8 mouse cellular contexts compared by ENCODE assay signal in genomic region chr9:14574760-14575399, GRCm38 (mm10).
DNase-seq lines count a peak whose midpoint lies in the region; ATAC-seq and TF ChIP-seq lines count a peak whose summit lies in the region.

No protein-coding gene starts in this region.

- no peaks in the 10 kb centered on the region for H3K27me3 ChIP-seq in intestine, embryonic 14.5 days (replicated peaks; ENCODE audit: control insufficient read depth, insufficient read depth, low read length)
- H3K27me3 ChIP-seq in intestine, postnatal 0 days (replicated peaks; ENCODE audit: control insufficient read depth, insufficient read depth, low read length) = no peaks in the 10 kb centered on the region
- no peaks in the 10 kb centered on the region for H3K27me3 ChIP-seq in embryonic facial prominence, embryonic 12.5 days
- no peaks in the 10 kb centered on the region for H3K27me3 ChIP-seq in kidney, embryonic 15.5 days
- no peaks in the 10 kb centered on the region for H3K27me3 ChIP-seq in neural tube, embryonic 14.5 days (ENCODE audit: control insufficient read depth, insufficient read depth, low read length)

- H3K27ac ChIP-seq in intestine, embryonic 14.5 days (ENCODE audit: low read depth) = 0 out of 2 replicates have a peak overlapping the region, but pooled peaks have one; percentile 6
- no peak overlapping the region for H3K27ac ChIP-seq in intestine, postnatal 0 days (ENCODE audit: low read depth, low read length)
- H3K27ac ChIP-seq in embryonic facial prominence, embryonic 12.5 days = peak overlapping the region; percentile 18; the same call in 1 of the 2 replicates
- H3K27ac ChIP-seq in kidney, embryonic 15.5 days = peak overlapping the region; percentile 54; the same call in 1 of the 2 replicates
- no peak overlapping the region for H3K27ac ChIP-seq in neural tube, embryonic 14.5 days (ENCODE audit: low read depth, low read length)

- H3K9me3 ChIP-seq in intestine, embryonic 14.5 days (ENCODE audit: control insufficient read depth, low read length) = no peaks in the 10 kb centered on the region
- no peaks in the 10 kb centered on the region for H3K9me3 ChIP-seq in intestine, postnatal 0 days (ENCODE audit: control insufficient read depth)
- no peaks in the 10 kb centered on the region for H3K9me3 ChIP-seq in embryonic facial prominence, embryonic 12.5 days
- H3K9me3 ChIP-seq in kidney, embryonic 15.5 days (replicated peaks) = no peaks in the 10 kb centered on the region
- H3K9me3 ChIP-seq in neural tube, embryonic 14.5 days (ENCODE audit: control insufficient read depth, low read length) = no peaks in the 10 kb centered on the region

- peaks cover 50% of the 10 kb centered on the region for H3K36me3 ChIP-seq in intestine, embryonic 14.5 days (ENCODE audit: control insufficient read depth, insufficient read depth, low read length)
- H3K36me3 ChIP-seq in intestine, postnatal 0 days (ENCODE audit: control insufficient read depth, insufficient read depth) = no peaks in the 10 kb centered on the region; the same call in 1 of the 2 replicates
- peaks cover 61% of the 10 kb centered on the region for H3K36me3 ChIP-seq in embryonic facial prominence, embryonic 12.5 days
- peaks cover 69% of the 10 kb centered on the region for H3K36me3 ChIP-seq in kidney, embryonic 15.5 days
- H3K36me3 ChIP-seq in neural tube, embryonic 14.5 days (ENCODE audit: control insufficient read depth, insufficient read depth, low read length) = 0 out of 2 replicates have a peak, but pooled peaks cover 4% of the 10 kb centered on the region

- no peak for DNase-seq in intestine, embryonic 14.5 days (ENCODE audit: low spot score)
- no peak for DNase-seq in retina, postnatal 1 day
- DNase-seq in thymus, postnatal 10 days (ENCODE audit: low spot score in 2 of 2) = no peak
- no peak for DNase-seq in left cerebral cortex, adult 11 months (ENCODE audit: low spot score)

- H3K9ac ChIP-seq in intestine, embryonic 14.5 days (ENCODE audit: low read length) = no peak overlapping the region
- H3K9ac ChIP-seq in intestine, postnatal 0 days (ENCODE audit: low read depth, low read length) = no peak overlapping the region
- no peak overlapping the region for H3K9ac ChIP-seq in embryonic facial prominence, embryonic 12.5 days
- no peak overlapping the region for H3K9ac ChIP-seq in kidney, embryonic 15.5 days
- H3K9ac ChIP-seq in neural tube, embryonic 14.5 days (replicated peaks; ENCODE audit: low read depth, low read length) = no peak overlapping the region

- no peak for TF ChIP-seq CTCF in intestine, postnatal 0 days (IDR thresholded peaks at IDR 0.05; ENCODE audit: low read depth)

- no peak overlapping the region for H3K4me3 ChIP-seq in intestine, embryonic 14.5 days (ENCODE audit: low read depth, low read length)
- H3K4me3 ChIP-seq in intestine, postnatal 0 days (ENCODE audit: low read depth, low read length) = no peak overlapping the region
- no peak overlapping the region for H3K4me3 ChIP-seq in embryonic facial prominence, embryonic 12.5 days
- H3K4me3 ChIP-seq in kidney, embryonic 15.5 days (replicated peaks) = no peak overlapping the region
- H3K4me3 ChIP-seq in neural tube, embryonic 14.5 days (ENCODE audit: low read depth, low read length) = no peak overlapping the region

- H3K4me1 ChIP-seq in intestine, embryonic 14.5 days (replicated peaks; ENCODE audit: control insufficient read depth, insufficient read depth, low read length) = no peaks in the 10 kb centered on the region; the same call in 1 of the 2 replicates
- H3K4me1 ChIP-seq in intestine, postnatal 0 days (replicated peaks; ENCODE audit: control insufficient read depth, insufficient read depth, low read length) = no peaks in the 10 kb centered on the region
- H3K4me1 ChIP-seq in embryonic facial prominence, embryonic 12.5 days = peaks cover 6% of the 10 kb centered on the region; the same call in 1 of the 2 replicates
- peaks cover 10% of the 10 kb centered on the region; the same call in 1 of the 2 replicates for H3K4me1 ChIP-seq in kidney, embryonic 15.5 days
- no peaks in the 10 kb centered on the region for H3K4me1 ChIP-seq in neural tube, embryonic 14.5 days (ENCODE audit: control insufficient read depth, insufficient read depth, low read length)

- 68% methylated on average over 12 of the region's 12 CpGs for WGBS in intestine, embryonic 14.5 days
- WGBS in intestine, postnatal 0 days = 67% methylated on average over 12 of the region's 12 CpGs
- 71% methylated on average over 12 of the region's 12 CpGs for WGBS in embryonic facial prominence, embryonic 12.5 days
- 59% methylated on average over 12 of the region's 12 CpGs for WGBS in kidney, embryonic 15.5 days
- WGBS in neural tube, embryonic 14.5 days = 79% methylated on average over 12 of the region's 12 CpGs

- ATAC-seq in intestine, embryonic 14.5 days (replicated peaks; ENCODE audit: low FRiP score, low TSS enrichment, low read depth) = no peak
- no peak for ATAC-seq in intestine, postnatal 0 days
- peak; percentile 64; the same call in 1 of the 2 replicates for ATAC-seq in embryonic facial prominence, embryonic 12.5 days (ENCODE audit: insufficient number of reproducible peaks, insufficient read depth, low FRiP score, low TSS enrichment)
- peak; percentile 73 for ATAC-seq in kidney, embryonic 15.5 days (replicated peaks; ENCODE audit: low FRiP score)
- peak; percentile 71; the same call in 1 of the 2 replicates for ATAC-seq in neural tube, embryonic 14.5 days (ENCODE audit: low read depth)

- H3K4me2 ChIP-seq in intestine, embryonic 14.5 days (ENCODE audit: low read length) = no peak overlapping the region
- H3K4me2 ChIP-seq in intestine, postnatal 0 days (replicated peaks; ENCODE audit: low read depth) = no peak overlapping the region
- H3K4me2 ChIP-seq in embryonic facial prominence, embryonic 12.5 days (replicated peaks) = no peak overlapping the region
- H3K4me2 ChIP-seq in kidney, embryonic 15.5 days = no peak overlapping the region
- H3K4me2 ChIP-seq in neural tube, embryonic 14.5 days (ENCODE audit: low read depth, low read length) = no peak overlapping the region

Comparison
In these comparisons a context has a peak if more than half of its experiments do, and no peak if none do; other contexts are left out.
1. H3K27ac ChIP-seq: peak in intestine, embryonic 14.5 days (single experiment), embryonic facial prominence, embryonic 12.5 days (single experiment) and kidney, embryonic 15.5 days (single experiment); none in intestine, postnatal 0 days (single experiment) and neural tube, embryonic 14.5 days (single experiment).
2. ATAC-seq: peak in embryonic facial prominence, embryonic 12.5 days (single experiment), kidney, embryonic 15.5 days (single experiment) and neural tube, embryonic 14.5 days (single experiment); none in intestine, embryonic 14.5 days (single experiment) and intestine, postnatal 0 days (single experiment).